Mouse (Mus musculus) granulocyte monocyte progenitor cell, adult 5-6 weeks (primary cell): ENCODE measurements around the gene Fam84b. TPM values are rescaled to one million over a fixed set of nuclear protein-coding genes. Genes with fewer than 3 reads are reported as not detected.

Experiments used
- total RNA-seq, 2 experiments: library from RNA; stranded (forward) in 1 of 2; stranded (reverse) in 1 of 2; fragments of 200-712, 200-1000 nt in 1 of 2; fragments of >200 nt in 1 of 2; fragmentation: Nextera tagmentation in 1 of 2; gene quantifications; 2 replicates each; pipeline ENCODE4 v1.2.3; 2014 to 2017

Fam84b gene
- total RNA-seq, 2 experiments from 2014 or later, result 7.9 to 8.9 TPM

Other genes with a start within 250 kb of the Fam84b start
- gene A1bg, start 69.2 kb upstream of the Fam84b start, total RNA-seq (2014; fragmentation: Nextera tagmentation), result not detected in 2 replicates
- gene A1bg, start 69.2 kb upstream of the Fam84b start, total RNA-seq (2017), result not detected in 2 replicates